Mouse (Mus musculus): ENCODE measurements around the gene Frmd4b. TPM values are rescaled to one million over a fixed set of nuclear protein-coding genes. Genes with fewer than 3 reads are reported as not detected.
A peak's percentile ranks its signal among the peaks of the same experiment; 100 is the strongest.

Gene Frmd4b
- total and polyA plus RNA-seq, 2 experiments: 11.9 to 38.0 TPM

GRCm38 (mm10) chr6:97507893-97508292 is 109.4 kb downstream of the Frmd4b start:
- H3K36me3 ChIP-seq (ENCODE audit: control insufficient read depth, insufficient read depth, low read length): no peaks in the 10 kb centered on the region
- H3K27ac ChIP-seq (replicated peaks; ENCODE audit: insufficient read depth, low read depth, low read length): no peak overlapping the region
- H3K79me2 ChIP-seq (ENCODE audit: control insufficient read depth, insufficient read depth, low read length): no peaks in the 10 kb centered on the region
- no peaks in the 10 kb centered on the region for H3K27me3 ChIP-seq (ENCODE audit: control insufficient read depth, insufficient read depth, low read length)
- no peak for TF ChIP-seq POLR2A (IDR thresholded peaks at IDR 0.05; ENCODE audit: extremely low read depth, insufficient read depth, low read length)
- no peak for TF ChIP-seq CTCF (IDR thresholded peaks at IDR 0.05; ENCODE audit: low read depth, low read length)
- H3K9ac ChIP-seq (ENCODE audit: low read depth, low read length): no peak overlapping the region
- 83% methylated on average over 3 of the region's 3 CpGs for WGBS
- no peak for DNase-seq (ENCODE audit: extremely low read depth, low read depth, low spot score)
- H3K4me3 ChIP-seq (ENCODE audit: insufficient read depth, low read depth, low read length): no peak overlapping the region
- H3K4me1 ChIP-seq (ENCODE audit: control insufficient read depth, insufficient read depth, low read length): peaks cover 8% of the 10 kb centered on the region

- no peak for TF ChIP-seq POLR2A (IDR thresholded peaks at IDR 0.05; ENCODE audit: extremely low read depth, insufficient read depth, low read length)
- no peak for TF ChIP-seq CTCF (IDR thresholded peaks at IDR 0.05; ENCODE audit: low read depth, low read length)
- no peaks in the 10 kb centered on the region for H3K79me2 ChIP-seq (ENCODE audit: control insufficient read depth, insufficient read depth, low read length)
- peak; percentile 87 for DNase-seq (ENCODE audit: extremely low read depth, low read depth, low spot score)
- peaks cover 8% of the 10 kb centered on the region for H3K4me1 ChIP-seq (ENCODE audit: control insufficient read depth, insufficient read depth, low read length)
- WGBS: 19% methylated on average over 15 of the region's 15 CpGs
- no peaks in the 10 kb centered on the region for H3K27me3 ChIP-seq (ENCODE audit: control insufficient read depth, insufficient read depth, low read length)
- H3K4me3 ChIP-seq (ENCODE audit: insufficient read depth, low read depth, low read length): no peak overlapping the region
- peak overlapping the region; percentile 16; the same call in 1 of the 2 replicates for H3K9ac ChIP-seq (ENCODE audit: low read depth, low read length)
- 0 out of 2 replicates have a peak overlapping the region, but pooled peaks have one; percentile 13 for H3K27ac ChIP-seq (replicated peaks; ENCODE audit: insufficient read depth, low read depth, low read length)
- no peaks in the 10 kb centered on the region for H3K36me3 ChIP-seq (ENCODE audit: control insufficient read depth, insufficient read depth, low read length)
Measured at GRCm38 (mm10) chr6:97506141-97506650, 111.1 kb downstream of the Frmd4b start.

GRCm38 (mm10) chr6:97504673-97505072 is 112.7 kb downstream of the Frmd4b start:
- H3K36me3 ChIP-seq (ENCODE audit: control insufficient read depth, insufficient read depth, low read length): no peaks in the 10 kb centered on the region
- H3K79me2 ChIP-seq (ENCODE audit: control insufficient read depth, insufficient read depth, low read length): no peaks in the 10 kb centered on the region
- peaks cover 8% of the 10 kb centered on the region for H3K4me1 ChIP-seq (ENCODE audit: control insufficient read depth, insufficient read depth, low read length)
- TF ChIP-seq CTCF (IDR thresholded peaks at IDR 0.05; ENCODE audit: low read depth, low read length) (no peak), POLR2A (IDR thresholded peaks at IDR 0.05; ENCODE audit: extremely low read depth, insufficient read depth, low read length) (no peak)
- no peaks in the 10 kb centered on the region for H3K27me3 ChIP-seq (ENCODE audit: control insufficient read depth, insufficient read depth, low read length)
- WGBS: 62% methylated on average over 5 of the region's 5 CpGs
- no peak overlapping the region for H3K9ac ChIP-seq (ENCODE audit: low read depth, low read length)
- peak; percentile 33 for DNase-seq (ENCODE audit: extremely low read depth, low read depth, low spot score)
- H3K27ac ChIP-seq (replicated peaks; ENCODE audit: insufficient read depth, low read depth, low read length): 0 out of 2 replicates have a peak overlapping the region, but pooled peaks have one; percentile 31
- no peak overlapping the region for H3K4me3 ChIP-seq (ENCODE audit: insufficient read depth, low read depth, low read length)

- H3K79me2 ChIP-seq (ENCODE audit: control insufficient read depth, insufficient read depth, low read length): no peaks in the 10 kb centered on the region
- H3K4me3 ChIP-seq (ENCODE audit: insufficient read depth, low read depth, low read length): no peak overlapping the region
- TF ChIP-seq CTCF (IDR thresholded peaks at IDR 0.05; ENCODE audit: low read depth, low read length): no peak
- no peak for TF ChIP-seq POLR2A (IDR thresholded peaks at IDR 0.05; ENCODE audit: extremely low read depth, insufficient read depth, low read length)
- no peak for DNase-seq (ENCODE audit: extremely low read depth, low read depth, low spot score)
- H3K36me3 ChIP-seq (ENCODE audit: control insufficient read depth, insufficient read depth, low read length): no peaks in the 10 kb centered on the region
- H3K27ac ChIP-seq (replicated peaks; ENCODE audit: insufficient read depth, low read depth, low read length): no peak overlapping the region
- H3K27me3 ChIP-seq (ENCODE audit: control insufficient read depth, insufficient read depth, low read length): no peaks in the 10 kb centered on the region
- peaks cover 3% of the 10 kb centered on the region for H3K4me1 ChIP-seq (ENCODE audit: control insufficient read depth, insufficient read depth, low read length)
- WGBS: 76% methylated on average over 7 of the region's 7 CpGs
- no peak overlapping the region for H3K9ac ChIP-seq (ENCODE audit: low read depth, low read length)
Measured at GRCm38 (mm10) chr6:97501000-97501399, 116.3 kb downstream of the Frmd4b start.

GRCm38 (mm10) chr6:97500246-97500645 is 117.1 kb downstream of the Frmd4b start:
- Histone ChIP-seq H3K36me3 (ENCODE audit: control insufficient read depth, insufficient read depth, low read length) (no peaks in the 10 kb centered on the region), H3K27me3 (ENCODE audit: control insufficient read depth, insufficient read depth, low read length) (no peaks in the 10 kb centered on the region), H3K4me1 (ENCODE audit: control insufficient read depth, insufficient read depth, low read length) (peaks cover 3% of the 10 kb centered on the region), H3K79me2 (ENCODE audit: control insufficient read depth, insufficient read depth, low read length) (no peaks in the 10 kb centered on the region), H3K9ac (ENCODE audit: low read depth, low read length) (no peak overlapping the region), H3K27ac (replicated peaks; ENCODE audit: insufficient read depth, low read depth, low read length) (no peak overlapping the region), H3K4me3 (ENCODE audit: insufficient read depth, low read depth, low read length) (no peak overlapping the region)
- TF ChIP-seq CTCF (IDR thresholded peaks at IDR 0.05; ENCODE audit: low read depth, low read length): no peak
- 89% methylated on average over 6 of the region's 6 CpGs for whole genome bisulfite sequencing
- DNase-seq (ENCODE audit: extremely low read depth, low read depth, low spot score): no peak

GRCm38 (mm10) chr6:97496002-97496401 is 121.3 kb downstream of the Frmd4b start:
- H3K36me3 ChIP-seq (ENCODE audit: control insufficient read depth, insufficient read depth, low read length): no peaks in the 10 kb centered on the region
- H3K79me2 ChIP-seq (ENCODE audit: control insufficient read depth, insufficient read depth, low read length): no peaks in the 10 kb centered on the region
- TF ChIP-seq POLR2A (IDR thresholded peaks at IDR 0.05; ENCODE audit: extremely low read depth, insufficient read depth, low read length) (no peak), CTCF (IDR thresholded peaks at IDR 0.05; ENCODE audit: low read depth, low read length) (no peak)
- no peaks in the 10 kb centered on the region for H3K4me1 ChIP-seq (ENCODE audit: control insufficient read depth, insufficient read depth, low read length)
- WGBS: 63% methylated on average over 1 of the region's 1 CpGs
- H3K27me3 ChIP-seq (ENCODE audit: control insufficient read depth, insufficient read depth, low read length): no peaks in the 10 kb centered on the region
- H3K9ac ChIP-seq (ENCODE audit: low read depth, low read length): no peak overlapping the region
- no peak overlapping the region for H3K27ac ChIP-seq (replicated peaks; ENCODE audit: insufficient read depth, low read depth, low read length)
- no peak overlapping the region for H3K4me3 ChIP-seq (ENCODE audit: insufficient read depth, low read depth, low read length)
- DNase-seq (ENCODE audit: extremely low read depth, low read depth, low spot score): no peak

All from liver, adult 2 months (tissue).